Mouse (Mus musculus) liver, embryonic 15.5 days (tissue): Measurements from ENCODE around the gene Trmt44. TPM values are rescaled to one million over a fixed set of nuclear protein-coding genes. Genes with fewer than 3 reads are reported as not detected.

Source experiments
- ATAC-seq: fragments of 200-750 bp; cut with Nextera tagmentation; 2 replicates; pipeline ENCODE4 v1.8.0; 2017; ENCODE audit warnings: moderate number of reproducible peaks, mild to moderate bottlenecking, moderate library complexity; ENCODE audit not compliant: insufficient read depth
- H3K27ac ChIP-seq: fragments of 300-500 bp; sonication (generic); replicated peaks from 2 replicates; pipeline ENCODE4 v1.5.1; 2015; ENCODE audit warnings: mild to moderate bottlenecking, inconsistent platforms
- H3K27me3 ChIP-seq: fragments of 300-500 bp; sonication (generic); 2 replicates; pipeline ENCODE4 v1.6.1; 2015; ENCODE audit warnings: mild to moderate bottlenecking, inconsistent platforms
- H3K36me3 ChIP-seq: fragments of 300-500 bp; sonication (generic); replicated peaks from 2 replicates; pipeline ENCODE4 v1.6.1; 2015; ENCODE audit warnings: moderate library complexity, mild to moderate bottlenecking, inconsistent platforms
- H3K4me1 ChIP-seq: fragments of 300-500 bp; sonication (generic); replicated peaks from 2 replicates; pipeline ENCODE4 v1.6.1; 2015; ENCODE audit warnings: inconsistent platforms
- H3K4me2 ChIP-seq: fragments of 300-500 bp; sonication (generic); 2 replicates; pipeline ENCODE4 v1.6.1; 2015; ENCODE audit warnings: moderate library complexity, mild to moderate bottlenecking, inconsistent platforms
- H3K4me3 ChIP-seq: fragments of 300-500 bp; sonication (generic); replicated peaks from 2 replicates; pipeline ENCODE4 v1.5.1; 2015; ENCODE audit warnings: mild to moderate bottlenecking, inconsistent platforms
- H3K9ac ChIP-seq: fragments of 300-500 bp; sonication (generic); 2 replicates; pipeline ENCODE4 v1.6.1; 2015; ENCODE audit warnings: moderate library complexity, mild to moderate bottlenecking, inconsistent platforms
- H3K9me3 ChIP-seq: fragments of 300-500 bp; sonication (generic); replicated peaks from 2 replicates; pipeline ENCODE4 v1.6.1; 2016; ENCODE audit warnings: inconsistent platforms
- WGBS: fragments of 180-500 bp; shearing (Covaris S2); methylation state at CpG from one replicate; pipeline ENCODE4 v1.1.7; 2015; ENCODE audit warnings: mixed read lengths; ENCODE audit not compliant: insufficient replicate concordance; 5-methylcytosine and 5-hydroxymethylcytosine counted together
- polyA plus RNA-seq: library from polyadenylated mRNA; unstranded; fragments of >200 nt; fragmentation: Nextera tagmentation; extraction: Ambion mirVana; gene quantifications from 2 replicates; pipeline ENCODE4 v1.2.1, GENCODE M21; 2015

The Trmt44 gene
- polyA plus RNA-seq: 2.6 and 2.7 TPM in 2 replicates

GRCm38 (mm10) chr5:35574653-35575599 lies at the start of gene Trmt44:
Gene Trmt44, minus strand, starts transcription at chr5:35575070.
- Histone ChIP-seq H3K4me1 (peaks cover 16% of the 10 kb centered on the region), H3K27me3 (no peaks in the 10 kb centered on the region), H3K4me3 (peak within 1 kb of the TSS; percentile 94), H3K27ac (no peak within 1 kb of the TSS; the same call in 1 of the 2 replicates), H3K36me3 (peaks cover 35% of the 10 kb centered on the region), H3K9me3 (no peaks in the 10 kb centered on the region), H3K9ac (peak within 1 kb of the TSS; percentile 79), H3K4me2 (peak within 1 kb of the TSS; percentile 87)
- WGBS: 4% methylated on average over 56 of the region's 56 CpGs
- ATAC-seq: peak; percentile 90

GRCm38 (mm10) chr5:35623831-35624230 lies 49.0 kb upstream of the Trmt44 start:
- H3K4me1 ChIP-seq: no peaks in the 10 kb centered on the region
- H3K36me3 ChIP-seq: no peaks in the 10 kb centered on the region
- H3K4me3 ChIP-seq: no peak overlapping the region
- no peak overlapping the region for H3K27ac ChIP-seq
- H3K4me2 ChIP-seq: no peak overlapping the region
- H3K9me3 ChIP-seq: no peaks in the 10 kb centered on the region
- H3K27me3 ChIP-seq: no peaks in the 10 kb centered on the region
- H3K9ac ChIP-seq: no peak overlapping the region
- no peak for ATAC-seq

- H3K4me1 ChIP-seq: no peaks in the 10 kb centered on the region
- no peaks in the 10 kb centered on the region for H3K27me3 ChIP-seq
- no peak overlapping the region for H3K4me2 ChIP-seq
- H3K9me3 ChIP-seq: no peaks in the 10 kb centered on the region
- H3K36me3 ChIP-seq: no peaks in the 10 kb centered on the region
- WGBS: 24% methylated on average over 4 of the region's 4 CpGs
- no peak overlapping the region for H3K9ac ChIP-seq
- H3K27ac ChIP-seq: no peak overlapping the region
- no peak overlapping the region for H3K4me3 ChIP-seq
- ATAC-seq: no peak
Measured at GRCm38 (mm10) chr5:35621114-35621513, 46.2 kb upstream of the Trmt44 start.

- no peak for ATAC-seq
- H3K9me3 ChIP-seq: no peaks in the 10 kb centered on the region
- no peak overlapping the region for H3K27ac ChIP-seq
- no peaks in the 10 kb centered on the region for H3K4me1 ChIP-seq
- no peak overlapping the region for H3K4me2 ChIP-seq
- 48% methylated on average over 5 of the region's 5 CpGs for WGBS
- no peak overlapping the region for H3K9ac ChIP-seq
- no peaks in the 10 kb centered on the region for H3K27me3 ChIP-seq
- no peaks in the 10 kb centered on the region for H3K36me3 ChIP-seq
- no peak overlapping the region for H3K4me3 ChIP-seq
Measured at GRCm38 (mm10) chr5:35616943-35617342, 42.1 kb upstream of the Trmt44 start.

- H3K27me3 ChIP-seq: no peaks in the 10 kb centered on the region
- no peak overlapping the region for H3K4me2 ChIP-seq
- no peaks in the 10 kb centered on the region for H3K9me3 ChIP-seq
- 68% methylated on average over 8 of the region's 8 CpGs for WGBS
- no peak overlapping the region for H3K27ac ChIP-seq
- H3K9ac ChIP-seq: no peak overlapping the region
- H3K4me3 ChIP-seq: no peak overlapping the region
- no peaks in the 10 kb centered on the region for H3K36me3 ChIP-seq
- H3K4me1 ChIP-seq: no peaks in the 10 kb centered on the region
- no peak for ATAC-seq
Measured at GRCm38 (mm10) chr5:35612722-35613121, 37.9 kb upstream of the Trmt44 start.

GRCm38 (mm10) chr5:35611900-35612299 lies 37.0 kb upstream of the Trmt44 start:
- 66% methylated on average over 11 of the region's 11 CpGs for WGBS

GRCm38 (mm10) chr5:35611170-35611569 lies 36.3 kb upstream of the Trmt44 start:
- Histone ChIP-seq H3K27ac (no peak overlapping the region), H3K9me3 (no peaks in the 10 kb centered on the region), H3K4me3 (no peak overlapping the region), H3K9ac (no peak overlapping the region), H3K27me3 (no peaks in the 10 kb centered on the region), H3K4me1 (no peaks in the 10 kb centered on the region), H3K4me2 (no peak overlapping the region), H3K36me3 (no peaks in the 10 kb centered on the region)
- 66% methylated on average over 9 of the region's 9 CpGs for WGBS
- no peak for ATAC-seq

More at GRCm38 (mm10) chr5:35611900-35612299, 37.0 kb upstream of the Trmt44 start:
- H3K4me2 ChIP-seq: no peak overlapping the region
- no peaks in the 10 kb centered on the region for H3K36me3 ChIP-seq
- no peaks in the 10 kb centered on the region for H3K27me3 ChIP-seq
- no peak for ATAC-seq
- H3K9ac ChIP-seq: no peak overlapping the region
- no peaks in the 10 kb centered on the region for H3K9me3 ChIP-seq
- no peak overlapping the region for H3K27ac ChIP-seq
- no peak overlapping the region for H3K4me3 ChIP-seq
- no peaks in the 10 kb centered on the region for H3K4me1 ChIP-seq

- no peak overlapping the region for H3K27ac ChIP-seq
- 66% methylated on average over 7 of the region's 7 CpGs for WGBS
- no peaks in the 10 kb centered on the region for H3K9me3 ChIP-seq
- H3K4me2 ChIP-seq: no peak overlapping the region
- H3K27me3 ChIP-seq: no peaks in the 10 kb centered on the region
- no peak overlapping the region for H3K4me3 ChIP-seq
- no peaks in the 10 kb centered on the region for H3K4me1 ChIP-seq
- no peak for ATAC-seq
- H3K36me3 ChIP-seq: no peaks in the 10 kb centered on the region
- H3K9ac ChIP-seq: no peak overlapping the region
Measured at GRCm38 (mm10) chr5:35610381-35610780, 35.5 kb upstream of the Trmt44 start.

- H3K27ac ChIP-seq: no peak overlapping the region
- WGBS: 46% methylated on average over 2 of the region's 2 CpGs
- ATAC-seq: no peak
Measured at GRCm38 (mm10) chr5:35609971-35610370, 35.1 kb upstream of the Trmt44 start.

GRCm38 (mm10) chr5:35609381-35609780 lies 34.5 kb upstream of the Trmt44 start:
- Histone ChIP-seq H3K4me2 (no peak overlapping the region), H3K9me3 (no peaks in the 10 kb centered on the region), H3K9ac (no peak overlapping the region), H3K27me3 (no peaks in the 10 kb centered on the region), H3K4me3 (no peak overlapping the region), H3K4me1 (no peaks in the 10 kb centered on the region), H3K27ac (no peak overlapping the region), H3K36me3 (no peaks in the 10 kb centered on the region)
- no peak for ATAC-seq
- 54% methylated on average over 12 of the region's 12 CpGs for WGBS

More at GRCm38 (mm10) chr5:35609971-35610370, 35.1 kb upstream of the Trmt44 start:
- Histone ChIP-seq H3K4me1 (no peaks in the 10 kb centered on the region), H3K4me3 (no peak overlapping the region), H3K36me3 (no peaks in the 10 kb centered on the region), H3K4me2 (no peak overlapping the region), H3K9ac (no peak overlapping the region), H3K9me3 (no peaks in the 10 kb centered on the region), H3K27me3 (no peaks in the 10 kb centered on the region)

GRCm38 (mm10) chr5:35608559-35608958 lies 33.7 kb upstream of the Trmt44 start:
- Histone ChIP-seq H3K4me3 (no peak overlapping the region), H3K36me3 (no peaks in the 10 kb centered on the region)
- WGBS: 62% methylated on average over 5 of the region's 5 CpGs

More at GRCm38 (mm10) chr5:35608559-35608958, 33.7 kb upstream of the Trmt44 start:
- Histone ChIP-seq H3K4me2 (no peak overlapping the region), H3K27ac (no peak overlapping the region), H3K4me1 (no peaks in the 10 kb centered on the region), H3K9me3 (no peaks in the 10 kb centered on the region), H3K9ac (no peak overlapping the region), H3K27me3 (no peaks in the 10 kb centered on the region)
- ATAC-seq: no peak
